Mouse (Mus musculus) midbrain, embryonic 11.5 days (tissue): ENCODE data around the gene Gm11938. TPM values are rescaled to one million over a fixed set of nuclear protein-coding genes. Genes with fewer than 3 reads are reported as not detected.
"Not testable (repeated sequence)": the region's sequence is repeated elsewhere in the genome, so short reads cannot be mapped to it uniquely, and the experiment has no call there.

Experiments
- ATAC-seq: fragments of 200-750 bp; cut with Nextera tagmentation; 2 replicates; pipeline ENCODE4 v1.8.0; 2017; ENCODE audit warnings: moderate TSS enrichment, moderate library complexity; ENCODE audit not compliant: low FRiP score
- DNase-seq: peaks from one replicate; pipeline ENCODE4 v3.0.0; 2015; ENCODE audit warnings: low spot score; ENCODE audit errors: missing footprints
- H3K27ac ChIP-seq: fragments of 300-500 bp; sonication (generic); 2 replicates; pipeline ENCODE4 v1.5.1; 2014; ENCODE audit warnings: low read depth, low read length
- H3K27me3 ChIP-seq: fragments of 300-500 bp; sonication (generic); 2 replicates; pipeline ENCODE4 v1.6.1; 2014; ENCODE audit warnings: mild to moderate bottlenecking, low read length, moderate library complexity, mixed read lengths; ENCODE audit not compliant: control insufficient read depth, insufficient read depth
- H3K36me3 ChIP-seq: fragments of 300-500 bp; sonication (generic); 2 replicates; pipeline ENCODE4 v1.6.1; 2014; ENCODE audit warnings: mild to moderate bottlenecking, low read length, moderate library complexity, mixed read lengths; ENCODE audit not compliant: control insufficient read depth, insufficient read depth
- H3K4me1 ChIP-seq: fragments of 300-500 bp; sonication (generic); 2 replicates; pipeline ENCODE4 v1.6.1; 2014; ENCODE audit warnings: low read length; ENCODE audit not compliant: control insufficient read depth, insufficient read depth
- H3K4me2 ChIP-seq: fragments of 300-500 bp; sonication (generic); 2 replicates; pipeline ENCODE4 v1.6.1; 2014; ENCODE audit warnings: mild to moderate bottlenecking, moderate library complexity
- H3K4me3 ChIP-seq: fragments of 300-500 bp; sonication (generic); 2 replicates; pipeline ENCODE4 v1.5.1; 2014; ENCODE audit warnings: low read depth, low read length
- H3K9ac ChIP-seq: fragments of 300-500 bp; sonication (generic); 2 replicates; pipeline ENCODE4 v1.6.1; 2014; ENCODE audit warnings: low read length
- H3K9me3 ChIP-seq: fragments of 300-500 bp; sonication (generic); 2 replicates; pipeline ENCODE4 v1.6.1; 2016; ENCODE audit warnings: low read length; ENCODE audit not compliant: control insufficient read depth
- WGBS: fragments of 180-500 bp; shearing (Covaris S2); extraction: QIAGEN DNeasy Blood & Tissue Kit; methylation state at CpG from one replicate; pipeline ENCODE4 v1.1.7; 2014; 5-methylcytosine and 5-hydroxymethylcytosine counted together
- polyA plus RNA-seq: library from polyadenylated mRNA; unstranded; fragments of >200 nt; fragmentation: Nextera tagmentation; extraction: Ambion mirVana; gene quantifications from 2 replicates; pipeline ENCODE4 v1.2.1, GENCODE M21; 2014

Gene Gm11938
- polyA plus RNA-seq, result not detected in 2 replicates

- H3K4me2 ChIP-seq, H3K4me1 ChIP-seq, ATAC-seq, H3K27me3 ChIP-seq, H3K9me3 ChIP-seq, H3K27ac ChIP-seq, H3K4me3 ChIP-seq, H3K36me3 ChIP-seq, DNase-seq, H3K9ac ChIP-seq: not testable (repeated sequence)
- WGBS, result 73% methylated on average over 1 of the region's 1 CpGs
These were observed at the start of gene Gm11938 for GRCm38 (mm10) chr11:99603208-99603607. Gene Gm11938, minus strand, starts transcription at chr11:99603308.

GRCm38 (mm10) chr11:99650136-99650535 is 47.0 kb upstream of the Gm11938 start, which contains the start of gene Gm11555:
Gene Gm11555, minus strand, starts transcription at chr11:99650236.
- no peaks in the 10 kb centered on the region for H3K4me1 ChIP-seq
- H3K9me3 ChIP-seq, result no peaks in the 10 kb centered on the region
- H3K9ac ChIP-seq, result no peak within 1 kb of the TSS
- H3K4me2 ChIP-seq, result no peak within 1 kb of the TSS
- no peak within 1 kb of the TSS for H3K27ac ChIP-seq
- no peaks in the 10 kb centered on the region for H3K36me3 ChIP-seq
- ATAC-seq (no peak), DNase-seq (no peak)
- H3K27me3 ChIP-seq, result no peaks in the 10 kb centered on the region
- WGBS, result 81% methylated on average over 2 of the region's 2 CpGs
- H3K4me3 ChIP-seq, result no peak within 1 kb of the TSS

- no peaks in the 10 kb centered on the region for H3K27me3 ChIP-seq
- H3K9me3 ChIP-seq, result no peaks in the 10 kb centered on the region
- H3K4me2 ChIP-seq, result no peak overlapping the region
- H3K4me1 ChIP-seq, result no peaks in the 10 kb centered on the region
- no peak for ATAC-seq
- DNase-seq, result no peak
- H3K27ac ChIP-seq, result no peak overlapping the region
- 92% methylated on average over 15 of the region's 15 CpGs for WGBS
- no peak overlapping the region for H3K4me3 ChIP-seq
- no peak overlapping the region for H3K9ac ChIP-seq
- no peaks in the 10 kb centered on the region for H3K36me3 ChIP-seq
These were observed 43.3 kb upstream of the Gm11938 start for GRCm38 (mm10) chr11:99646444-99646843.

GRCm38 (mm10) chr11:99644351-99644750 is 41.2 kb upstream of the Gm11938 start:
- DNase-seq (no peak), ATAC-seq (no peak)
- Histone ChIP-seq H3K27me3 (no peaks in the 10 kb centered on the region), H3K36me3 (no peaks in the 10 kb centered on the region), H3K4me3 (no peak overlapping the region), H3K4me2 (no peak overlapping the region), H3K4me1 (no peaks in the 10 kb centered on the region), H3K9me3 (no peaks in the 10 kb centered on the region), H3K27ac (no peak overlapping the region), H3K9ac (no peak overlapping the region)
- WGBS, result 86% methylated on average over 3 of the region's 3 CpGs

GRCm38 (mm10) chr11:99643635-99644139 is 40.6 kb upstream of the Gm11938 start, which contains the start of gene Krtap4-7:
Gene Krtap4-7, minus strand, starts transcription at chr11:99644089.
- ATAC-seq, result not testable (repeated sequence)

GRCm38 (mm10) chr11:99640926-99641325 is 37.8 kb upstream of the Gm11938 start:
- Histone ChIP-seq H3K4me1 (no peaks in the 10 kb centered on the region), H3K27me3 (no peaks in the 10 kb centered on the region), H3K27ac (no peak overlapping the region), H3K4me3 (no peak overlapping the region), H3K4me2 (no peak overlapping the region), H3K36me3 (no peaks in the 10 kb centered on the region), H3K9me3 (no peaks in the 10 kb centered on the region), H3K9ac (no peak overlapping the region)
- WGBS, result 61% methylated on average over 1 of the region's 1 CpGs
- DNase-seq (no peak), ATAC-seq (no peak)

More at GRCm38 (mm10) chr11:99643635-99644139, 40.6 kb upstream of the Gm11938 start, which contains the start of gene Krtap4-7:
- not testable (repeated sequence) for H3K36me3 ChIP-seq, H3K9ac ChIP-seq, H3K27ac ChIP-seq, H3K4me2 ChIP-seq, H3K4me3 ChIP-seq, H3K4me1 ChIP-seq, H3K9me3 ChIP-seq, DNase-seq, H3K27me3 ChIP-seq
- 84% methylated on average over 9 of the region's 9 CpGs for WGBS

GRCm38 (mm10) chr11:99637086-99637485 is 34.0 kb upstream of the Gm11938 start:
- Histone ChIP-seq H3K9me3 (no peaks in the 10 kb centered on the region), H3K4me2 (no peak overlapping the region), H3K36me3 (no peaks in the 10 kb centered on the region), H3K27ac (no peak overlapping the region), H3K27me3 (no peaks in the 10 kb centered on the region), H3K4me3 (no peak overlapping the region), H3K9ac (no peak overlapping the region), H3K4me1 (no peaks in the 10 kb centered on the region)
- no peak for DNase-seq
- ATAC-seq, result no peak
- WGBS, result 92% methylated on average over 1 of the region's 1 CpGs

GRCm38 (mm10) chr11:99634653-99635134 is 31.6 kb upstream of the Gm11938 start, which contains the start of gene Krtap4-2:
Gene Krtap4-2, minus strand, starts transcription at chr11:99635084.
- H3K4me1 ChIP-seq, result no peaks in the 10 kb centered on the region
- H3K36me3 ChIP-seq, result no peaks in the 10 kb centered on the region
- no peak within 1 kb of the TSS for H3K27ac ChIP-seq
- H3K4me3 ChIP-seq, result no peak within 1 kb of the TSS
- H3K4me2 ChIP-seq, result no peak within 1 kb of the TSS
- DNase-seq (peak; percentile 88), ATAC-seq (no peak)
- no peak within 1 kb of the TSS for H3K9ac ChIP-seq
- 41% methylated on average over 8 of the region's 8 CpGs for WGBS
- H3K9me3 ChIP-seq, result no peaks in the 10 kb centered on the region
- no peaks in the 10 kb centered on the region for H3K27me3 ChIP-seq

GRCm38 (mm10) chr11:99633293-99633692 is 30.2 kb upstream of the Gm11938 start:
- H3K4me3 ChIP-seq, result no peak overlapping the region
- 79% methylated on average over 2 of the region's 2 CpGs for WGBS
- no peaks in the 10 kb centered on the region for H3K9me3 ChIP-seq
- no peaks in the 10 kb centered on the region for H3K27me3 ChIP-seq
- no peak overlapping the region for H3K9ac ChIP-seq
- H3K36me3 ChIP-seq, result no peaks in the 10 kb centered on the region
- no peaks in the 10 kb centered on the region for H3K4me1 ChIP-seq
- DNase-seq (no peak), ATAC-seq (no peak)
- no peak overlapping the region for H3K27ac ChIP-seq
- no peak overlapping the region for H3K4me2 ChIP-seq
